Mouse (Mus musculus) CH12.LX (cell line): ENCODE measurements around the gene Yars. TPM values are rescaled to one million over a fixed set of nuclear protein-coding genes. Genes with fewer than 3 reads are reported as not detected.

Experiments used
- DNase-seq: peaks from one replicate; pipeline ENCODE4 v3.0.0-alpha.2; 2013; ENCODE audit errors: extremely low read depth
- H3K27ac ChIP-seq: 2 replicates; pipeline ENCODE4 v1.5.1; 2012; ENCODE audit warnings: low read depth, mild to moderate bottlenecking, control low read depth, moderate library complexity; ENCODE audit not compliant: insufficient read depth
- H3K27me3 ChIP-seq: replicated peaks from 2 replicates; pipeline ENCODE3; 2012; ENCODE audit warnings: inconsistent platforms
- H3K36me3 ChIP-seq, 2 experiments: replicated peaks in 1 of 2; 2 replicates each; pipeline versions ENCODE3 to v1.6.1; 2012; ENCODE audit warnings: inconsistent platforms in 1 of 2, low read length in 1 of 2, mild to moderate bottlenecking in 1 of 2, mixed read lengths in 1 of 2, moderate library complexity in 1 of 2; ENCODE audit not compliant: control insufficient read depth in 1 of 2, insufficient read depth in 1 of 2
- H3K4me1 ChIP-seq, 2 experiments: 2 replicates each; pipeline ENCODE4 v1.6.1; 2012; ENCODE audit warnings: inconsistent platforms in 1 of 2, moderate library complexity in 1 of 2; ENCODE audit not compliant: insufficient read depth in 2 of 2, control insufficient read depth in 1 of 2
- H3K4me2 ChIP-seq: 2 replicates; pipeline ENCODE4 v1.6.1; 2012; ENCODE audit warnings: low read depth, mild to moderate bottlenecking, control low read depth; ENCODE audit not compliant: poor library complexity, insufficient read depth, severe bottlenecking
- H3K4me3 ChIP-seq, 3 experiments: fragments of 150-350 bp in 1 of 3; sonication (generic) in 1 of 3; replicated peaks in 1 of 3; 2 replicates each; pipeline versions ENCODE3 to v1.5.1; 2011 to 2012; ENCODE audit warnings: low read depth in 2 of 3, low read length in 2 of 3, mild to moderate bottlenecking in 2 of 3, moderate library complexity in 2 of 3, control low read depth in 1 of 3, improper control_type of control experiment in 1 of 3, inconsistent platforms in 1 of 3, mixed read lengths in 1 of 3; ENCODE audit not compliant: poor library complexity in 1 of 3
- H3K79me2 ChIP-seq: replicated peaks from 2 replicates; pipeline ENCODE4 v1.6.1; 2012; ENCODE audit warnings: mild to moderate bottlenecking, moderate library complexity; ENCODE audit not compliant: control insufficient read depth, poor library complexity, insufficient read depth, severe bottlenecking; ENCODE audit errors: extremely low read depth
- H3K9ac ChIP-seq: 2 replicates; pipeline ENCODE4 v1.6.1; 2012; ENCODE audit warnings: low read depth, mild to moderate bottlenecking, control low read depth, moderate library complexity; ENCODE audit not compliant: insufficient read depth
- H3K9me3 ChIP-seq: replicated peaks from 2 replicates; pipeline ENCODE3; 2012; ENCODE audit warnings: low read length, inconsistent platforms, mixed read lengths
- BHLHE40 ChIP-seq: IDR thresholded peaks from 2 replicates; pipeline ENCODE4 v1.6.1; 2011; ENCODE audit warnings: mild to moderate bottlenecking, low read depth, low read length, improper control_type of control experiment
- CHD1 ChIP-seq: IDR thresholded peaks from 2 replicates; pipeline ENCODE4 v1.6.1; 2012; ENCODE audit warnings: low read depth, low read length, improper control_type of control experiment, inconsistent platforms
- CHD2 ChIP-seq: IDR thresholded peaks from 2 replicates; pipeline ENCODE4 v1.6.1; 2011; ENCODE audit warnings: low read length, improper control_type of control experiment
- CTCF ChIP-seq, 2 experiments: IDR thresholded peaks in 1 of 2; conservative IDR thresholded peaks in 1 of 2; 2 replicates each; pipeline ENCODE4 v1.5.1; 2011 to 2012; ENCODE audit warnings: low read depth in 2 of 2, low read length in 2 of 2, improper control_type of control experiment in 1 of 2, inconsistent platforms in 1 of 2, mild to moderate bottlenecking in 1 of 2, moderate library complexity in 1 of 2
- E2F4 ChIP-seq: IDR thresholded peaks from 2 replicates; pipeline ENCODE4 v1.6.1; 2011; ENCODE audit warnings: low read depth, low read length, improper control_type of control experiment; ENCODE audit not compliant: insufficient replicate concordance
- ELF1 ChIP-seq: IDR thresholded peaks from 2 replicates; pipeline ENCODE4 v1.6.1; 2014; ENCODE audit warnings: low read depth, mild to moderate bottlenecking, inconsistent platforms, low read length, improper control_type of control experiment
- GABPA ChIP-seq: IDR thresholded peaks from 2 replicates; pipeline ENCODE4 v1.6.1; 2012; ENCODE audit warnings: low read depth, low read length, improper control_type of control experiment, inconsistent platforms; ENCODE audit not compliant: insufficient replicate concordance
- HCFC1 ChIP-seq: IDR thresholded peaks from 2 replicates; pipeline ENCODE4 v1.6.1; 2012; ENCODE audit warnings: low read depth, mild to moderate bottlenecking, inconsistent platforms, low read length, improper control_type of control experiment
- IRF4 ChIP-seq: IDR thresholded peaks from 2 replicates; pipeline ENCODE4 v1.6.1; 2014; ENCODE audit warnings: low read depth, mild to moderate bottlenecking, inconsistent platforms, low read length, improper control_type of control experiment
- MAFK ChIP-seq: IDR thresholded peaks from 2 replicates; pipeline ENCODE4 v1.6.1; 2011; ENCODE audit warnings: low read length, improper control_type of control experiment; ENCODE audit not compliant: insufficient replicate concordance
- MAX ChIP-seq: IDR thresholded peaks from 2 replicates; pipeline ENCODE4 v1.6.1; 2011; ENCODE audit warnings: low read length, improper control_type of control experiment
- MXI1 ChIP-seq: IDR thresholded peaks from 2 replicates; pipeline ENCODE4 v1.6.1; 2011; ENCODE audit warnings: mild to moderate bottlenecking, low read depth, low read length, improper control_type of control experiment
- MYC ChIP-seq: IDR thresholded peaks from 2 replicates; pipeline ENCODE4 v1.6.1; 2011; ENCODE audit warnings: low read depth, mild to moderate bottlenecking, improper control_type of control experiment, low read length
- NRF1 ChIP-seq: IDR thresholded peaks from 2 replicates; pipeline ENCODE4 v1.6.1; 2014; ENCODE audit warnings: low read depth, mild to moderate bottlenecking, inconsistent platforms, low read length, improper control_type of control experiment, moderate library complexity
- PAX5 ChIP-seq: IDR thresholded peaks from 2 replicates; pipeline ENCODE4 v1.6.1; 2012; ENCODE audit warnings: low read length, inconsistent platforms, mixed read lengths
- POLR2A ChIP-seq: IDR thresholded peaks from 2 replicates; pipeline ENCODE4 v1.6.1; 2011; ENCODE audit warnings: low read depth, mild to moderate bottlenecking, improper control_type of control experiment, low read length
- RAD21 ChIP-seq: IDR thresholded peaks from 2 replicates; pipeline ENCODE4 v1.6.1; 2011; ENCODE audit warnings: low read depth, mild to moderate bottlenecking, low read length, improper control_type of control experiment, moderate library complexity
- RCOR1 ChIP-seq: conservative IDR thresholded peaks from 2 replicates; pipeline ENCODE4 v1.6.1; 2012; ENCODE audit warnings: low read depth, mild to moderate bottlenecking, inconsistent platforms, low read length, improper control_type of control experiment
- SMC3 ChIP-seq: IDR thresholded peaks from 2 replicates; pipeline ENCODE4 v1.6.1; 2011; ENCODE audit warnings: low read depth, low read length, improper control_type of control experiment
- TBP ChIP-seq: conservative IDR thresholded peaks from 2 replicates; pipeline ENCODE4 v1.6.1; 2011; ENCODE audit warnings: low read depth, low read length, improper control_type of control experiment
- TCF12 ChIP-seq: IDR thresholded peaks from 2 replicates; pipeline ENCODE4 v1.6.1; 2014; ENCODE audit warnings: low read depth, mild to moderate bottlenecking, inconsistent platforms, low read length, improper control_type of control experiment
- UBTF ChIP-seq: IDR thresholded peaks from 2 replicates; pipeline ENCODE4 v1.6.1; 2012; ENCODE audit warnings: low read depth, mild to moderate bottlenecking, inconsistent platforms, low read length, improper control_type of control experiment, moderate library complexity
- USF1 ChIP-seq: IDR thresholded peaks from 2 replicates; pipeline ENCODE4 v1.6.1; 2014; ENCODE audit warnings: low read depth, mild to moderate bottlenecking, inconsistent platforms, low read length, improper control_type of control experiment
- USF2 ChIP-seq: conservative IDR thresholded peaks from 2 replicates; pipeline ENCODE4 v1.6.1; 2011; ENCODE audit warnings: low read depth, low read length, improper control_type of control experiment
- ZC3H11A ChIP-seq: IDR thresholded peaks from 2 replicates; pipeline ENCODE4 v1.6.1; 2012; ENCODE audit warnings: low read depth, mild to moderate bottlenecking, inconsistent platforms, low read length, improper control_type of control experiment
- ZKSCAN1 ChIP-seq: IDR thresholded peaks from 2 replicates; pipeline ENCODE4 v1.6.1; 2012; ENCODE audit warnings: low read depth, inconsistent platforms, low read length, improper control_type of control experiment, borderline replicate concordance
- ZMIZ1 ChIP-seq: IDR thresholded peaks from 2 replicates; pipeline ENCODE4 v1.6.1; 2012; ENCODE audit warnings: low read depth, mild to moderate bottlenecking, inconsistent platforms, low read length, improper control_type of control experiment
- dilution Hi-C: fragments of 300-500 bp; cut with MboI; formaldehyde crosslinking; loops from 2 replicates; pipeline ENCODE4 v1.14.3; 2020; ENCODE audit warnings: low sequenced_read_pairs; ENCODE audit not compliant: extremely low pct_unique_long_range_greater_than_20kb, extremely low pct_ligation_motif_present
- in situ Hi-C: fragments of 300-500 bp; cut with MboI; formaldehyde crosslinking; loops from 3 replicates; pipeline ENCODE4 v1.14.3; 2019; ENCODE audit warnings: low sequenced_read_pairs, low pct_ligation_motif_present, low pct_unique_long_range_greater_than_20kb, mixed read lengths
- polyA plus RNA-seq: library from polyadenylated mRNA; unstranded; fragments of >175 nt; gene quantifications from 2 replicates; pipeline ENCODE4 v1.2.1, GENCODE M21; 2012; ENCODE audit warnings: low read depth; ENCODE audit not compliant: insufficient read length
- total RNA-seq, 2 experiments: library from RNA; depleted of rRNA; stranded (reverse); fragments of 300-350 nt in 1 of 2; fragments of >200 nt in 1 of 2; gene quantifications; 2 replicates each; pipeline ENCODE4 v1.2.3; 2012 to 2014

The Yars gene
- total and polyA plus RNA-seq, 3 experiments, result 96.3 to 207 (median 180) TPM

GRCm38 (mm10) chr4:129223421-129224281 is 34.1 kb downstream of the Yars start:
- dilution Hi-C loops, result no loop called here
- no peak for DNase-seq
- Histone ChIP-seq H3K9ac (no peak overlapping the region), H3K27ac (no peak overlapping the region), H3K4me1 (0 out of 4 replicates have a peak, but pooled peaks cover 3% of the 10 kb centered on the region in 2 experiments)
- TF ChIP-seq ZMIZ1, result no peak
- no peak for TF ChIP-seq USF2
- no peak for TF ChIP-seq NRF1
- TF ChIP-seq USF1, result no peak
- TF ChIP-seq GABPA, result no peak
- no peak for TF ChIP-seq SMC3
- TF ChIP-seq RCOR1, result no peak
- TF ChIP-seq IRF4, result no peak
- TF ChIP-seq CHD2, result no peak
- TF ChIP-seq HCFC1, result no peak
- TF ChIP-seq PAX5, result no peak
- no peak for TF ChIP-seq UBTF
- TF ChIP-seq MXI1, result no peak
- TF ChIP-seq BHLHE40, result no peak
- no peak for TF ChIP-seq MAFK
- TF ChIP-seq, all 38 proteins: peak for 0
- no peak overlapping the region for H3K4me2 ChIP-seq
- no peak overlapping the region for H3K4me3 ChIP-seq
- in situ Hi-C loops, result loop anchor here (5.0 kb wide), 1 partner anchor 34 kb away; no protein-coding TSS in a partner anchor
- H3K9me3 ChIP-seq, result no peaks in the 10 kb centered on the region
- H3K27me3 ChIP-seq, result no peaks in the 10 kb centered on the region
- no peaks in the 10 kb centered on the region for H3K79me2 ChIP-seq
- peaks cover 13 to 45% of the 10 kb centered on the region in 2 experiments for H3K36me3 ChIP-seq

- H3K9me3 ChIP-seq, result no peaks in the 10 kb centered on the region
- dilution Hi-C loops (no loop called here), in situ Hi-C loops (no loop called here)
- H3K4me3 ChIP-seq, result no peak overlapping the region
- 0 out of 4 replicates have a peak, but pooled peaks cover 3% of the 10 kb centered on the region in 2 experiments for H3K4me1 ChIP-seq
- peaks cover 0 to 28% of the 10 kb centered on the region in 2 experiments for H3K36me3 ChIP-seq
- peaks cover 4% of the 10 kb centered on the region for H3K27me3 ChIP-seq
- H3K9ac ChIP-seq, result no peak overlapping the region
- DNase-seq, result no peak
- H3K4me2 ChIP-seq, result no peak overlapping the region
- no peak overlapping the region for H3K27ac ChIP-seq
- TF ChIP-seq ELF1, result no peak
- TF ChIP-seq RAD21, result no peak
- TF ChIP-seq E2F4, result no peak
- TF ChIP-seq RCOR1, result no peak
- TF ChIP-seq MXI1, result no peak
- no peak for TF ChIP-seq MAX
- no peak for TF ChIP-seq MYC
- TF ChIP-seq POLR2A, result no peak
- no peak for TF ChIP-seq HCFC1
- no peak for TF ChIP-seq TCF12
- TF ChIP-seq ZC3H11A, result no peak
- no peak for TF ChIP-seq ZKSCAN1
- TF ChIP-seq PAX5, result no peak
- no peak for TF ChIP-seq SMC3
- TF ChIP-seq USF2, result no peak
- TF ChIP-seq CTCF (conservative IDR thresholded peaks at IDR 0.05 in 1 of 2, IDR thresholded peaks at IDR 0.05 in 1 of 2; ENCODE audit: low read depth in 2 of 2, low read length in 2 of 2), result no peak
- no peak for TF ChIP-seq CHD1
- no peak for TF ChIP-seq GABPA
- no peak for TF ChIP-seq TBP
- no peaks in the 10 kb centered on the region for H3K79me2 ChIP-seq
These were observed 35.8 kb downstream of the Yars start for GRCm38 (mm10) chr4:129225315-129225714.
